Mouse (Mus musculus) heart, embryonic 13.5 days (tissue): Measurements from ENCODE around the gene Sipa1l1. TPM values are rescaled to one million over a fixed set of nuclear protein-coding genes. Genes with fewer than 3 reads are reported as not detected.
A peak's percentile ranks its signal among the peaks of the same experiment; 100 is the strongest.

ENCODE experiments used
- ATAC-seq: fragments of 200-750 bp; cut with Nextera tagmentation; 2 replicates; pipeline ENCODE4 v1.8.0; 2017; ENCODE audit warnings: moderate TSS enrichment; ENCODE audit not compliant: insufficient number of reproducible peaks, low FRiP score, low TSS enrichment; ENCODE audit errors: extremely low read depth
- H3K27ac ChIP-seq: fragments of 300-500 bp; sonication (generic); replicated peaks from 2 replicates; pipeline ENCODE4 v1.5.1; 2015; ENCODE audit warnings: moderate library complexity, mild to moderate bottlenecking, inconsistent platforms
- H3K27me3 ChIP-seq: fragments of 300-500 bp; sonication (generic); replicated peaks from 2 replicates; pipeline ENCODE4 v1.6.1; 2015; ENCODE audit warnings: mild to moderate bottlenecking, inconsistent platforms
- H3K36me3 ChIP-seq: fragments of 300-500 bp; sonication (generic); 2 replicates; pipeline ENCODE4 v1.6.1; 2015; ENCODE audit warnings: mild to moderate bottlenecking, inconsistent platforms
- H3K4me1 ChIP-seq: fragments of 300-500 bp; sonication (generic); 2 replicates; pipeline ENCODE4 v1.6.1; 2015; ENCODE audit warnings: inconsistent platforms
- H3K4me2 ChIP-seq: fragments of 300-500 bp; sonication (generic); 2 replicates; pipeline ENCODE4 v1.6.1; 2015; ENCODE audit warnings: inconsistent platforms, mild to moderate bottlenecking, moderate library complexity
- H3K4me3 ChIP-seq: fragments of 300-500 bp; sonication (generic); 2 replicates; pipeline ENCODE4 v1.5.1; 2015; ENCODE audit warnings: moderate library complexity, mild to moderate bottlenecking, inconsistent platforms
- H3K9ac ChIP-seq: fragments of 300-500 bp; sonication (generic); 2 replicates; pipeline ENCODE4 v1.6.1; 2015; ENCODE audit warnings: inconsistent platforms, mild to moderate bottlenecking, moderate library complexity
- H3K9me3 ChIP-seq: fragments of 300-500 bp; sonication (generic); 2 replicates; pipeline ENCODE4 v1.6.1; 2016; ENCODE audit warnings: inconsistent platforms
- whole genome bisulfite sequencing: fragments of 180-500 bp; shearing (Covaris S2); methylation state at CpG from one replicate; pipeline ENCODE4 v1.1.7; 2015; ENCODE audit warnings: mixed read lengths; 5-methylcytosine and 5-hydroxymethylcytosine counted together
- polyA plus RNA-seq: library from polyadenylated mRNA; unstranded; fragments of >200 nt; fragmentation: Nextera tagmentation; extraction: Ambion mirVana; gene quantifications from 2 replicates; pipeline ENCODE4 v1.2.1, GENCODE M21; 2015

The Sipa1l1 gene
- polyA plus RNA-seq, 1 experiment from 2014 or later, result 19.9 TPM

DNA sequence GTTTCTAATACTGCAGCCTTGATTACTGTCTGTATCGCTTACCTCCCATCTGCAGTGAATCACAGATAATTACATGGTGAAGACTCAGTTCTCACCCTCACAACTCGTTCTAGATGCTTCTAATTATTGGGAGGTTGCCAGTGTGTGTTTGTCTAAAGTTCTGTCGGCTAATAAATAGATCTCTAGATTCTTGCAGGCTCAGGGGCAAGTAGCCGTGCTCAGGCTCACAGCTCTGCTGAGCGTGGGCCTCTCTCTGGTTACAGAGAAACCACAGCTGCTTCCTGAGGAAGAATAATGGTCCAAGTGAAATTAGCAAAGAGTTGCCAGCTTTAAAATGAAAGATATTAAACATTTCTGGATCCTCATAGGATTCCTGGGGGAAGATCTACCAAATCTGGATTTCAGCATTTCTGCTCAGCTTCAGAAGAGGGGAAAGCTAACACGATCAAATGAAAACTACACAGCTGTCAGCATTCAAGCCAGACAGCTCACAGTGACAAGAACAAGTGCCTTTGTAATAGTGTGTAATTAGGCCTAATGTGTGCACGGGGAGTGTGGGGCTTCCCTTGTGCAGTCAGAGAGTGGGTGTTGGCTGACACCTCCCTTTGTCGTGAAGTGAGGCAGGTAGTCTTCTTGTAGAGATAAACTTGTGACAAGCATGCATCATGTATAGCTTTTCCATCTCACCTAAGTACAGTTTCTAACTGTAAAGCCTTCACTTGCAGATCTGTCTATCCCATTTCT, 225.2 kb downstream of the Sipa1l1 start:
- H3K4me2 ChIP-seq, result no peak overlapping the region
- H3K36me3 ChIP-seq, result peaks cover 32% of the 10 kb centered on the region
- H3K9me3 ChIP-seq, result no peaks in the 10 kb centered on the region
- H3K27ac ChIP-seq, result peak overlapping the region; percentile 46
- H3K27me3 ChIP-seq, result no peaks in the 10 kb centered on the region
- peaks cover 53% of the 10 kb centered on the region for H3K4me1 ChIP-seq
- H3K9ac ChIP-seq, result peak overlapping the region; percentile 42; the same call in 1 of the 2 replicates
- 38% methylated on average over 8 of the region's 8 CpGs for WGBS
- H3K4me3 ChIP-seq, result no peak overlapping the region
- ATAC-seq, result no peak

DNA sequence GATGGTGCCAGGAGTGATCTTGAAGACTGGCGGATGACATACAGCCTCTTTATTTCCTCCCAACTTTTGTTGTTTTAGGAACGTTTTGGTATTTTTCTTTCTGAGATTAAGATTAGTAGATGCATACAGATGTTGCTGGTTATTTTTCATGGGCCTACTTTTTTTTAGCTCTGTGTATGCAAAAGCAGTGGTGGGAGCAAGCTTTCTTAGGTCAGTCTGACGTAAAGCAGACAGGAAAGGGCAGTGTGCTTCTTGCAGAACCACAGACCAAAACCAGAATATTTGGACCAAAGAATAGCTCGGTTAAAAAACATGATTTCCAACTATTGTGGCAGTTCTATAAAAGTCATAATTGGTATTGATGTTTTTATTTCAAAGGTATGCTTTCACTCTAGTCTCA, 226.1 kb downstream of the Sipa1l1 start:
- peaks cover 41% of the 10 kb centered on the region for H3K36me3 ChIP-seq
- H3K4me1 ChIP-seq, result peaks cover 53% of the 10 kb centered on the region
- H3K27me3 ChIP-seq, result no peaks in the 10 kb centered on the region
- H3K9me3 ChIP-seq, result no peaks in the 10 kb centered on the region
- no peak overlapping the region for H3K4me3 ChIP-seq
- no peak overlapping the region for H3K9ac ChIP-seq
- WGBS, result 58% methylated on average over 4 of the region's 4 CpGs
- ATAC-seq, result no peak
- no peak overlapping the region for H3K4me2 ChIP-seq
- 0 out of 2 replicates have a peak overlapping the region, but pooled peaks have one; percentile 46 for H3K27ac ChIP-seq

- no peak for ATAC-seq
- WGBS, result 85% methylated on average over 8 of the region's 8 CpGs
- H3K27ac ChIP-seq, result no peak overlapping the region
- peaks cover 43% of the 10 kb centered on the region for H3K36me3 ChIP-seq
- no peak overlapping the region for H3K4me2 ChIP-seq
- H3K27me3 ChIP-seq, result no peaks in the 10 kb centered on the region
- H3K9me3 ChIP-seq, result no peaks in the 10 kb centered on the region
- peaks cover 52% of the 10 kb centered on the region for H3K4me1 ChIP-seq
- no peak overlapping the region for H3K4me3 ChIP-seq
- no peak overlapping the region for H3K9ac ChIP-seq
These were observed 228.1 kb downstream of the Sipa1l1 start for GRCm38 (mm10) chr12:82397193-82397592.

DNA sequence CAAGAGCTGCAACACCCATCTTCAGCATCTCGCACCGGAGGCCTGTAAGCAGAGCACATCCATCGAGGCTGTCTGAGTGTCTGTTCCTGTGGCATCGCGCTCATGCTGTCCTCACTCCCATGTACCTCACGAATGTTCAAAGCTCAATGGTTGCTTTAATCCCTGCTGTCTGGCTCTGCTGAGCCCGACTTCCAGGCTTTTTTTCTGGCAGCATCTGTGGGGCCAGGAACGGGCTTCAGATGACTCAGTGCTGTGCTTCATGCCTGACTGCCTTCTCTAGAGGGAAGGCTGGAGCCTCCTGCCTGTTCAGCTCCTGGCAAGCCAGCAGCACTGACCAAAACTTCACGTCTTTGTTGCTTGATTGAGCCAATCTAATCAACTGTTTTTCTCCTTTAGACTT, 228.6 kb downstream of the Sipa1l1 start:
- H3K4me1 ChIP-seq, result peaks cover 52% of the 10 kb centered on the region
- H3K9me3 ChIP-seq, result no peaks in the 10 kb centered on the region
- no peak overlapping the region for H3K27ac ChIP-seq
- H3K9ac ChIP-seq, result no peak overlapping the region
- no peak for ATAC-seq
- H3K4me3 ChIP-seq, result no peak overlapping the region
- WGBS, result 72% methylated on average over 9 of the region's 9 CpGs
- H3K27me3 ChIP-seq, result no peaks in the 10 kb centered on the region
- H3K4me2 ChIP-seq, result no peak overlapping the region
- H3K36me3 ChIP-seq, result peaks cover 46% of the 10 kb centered on the region

DNA sequence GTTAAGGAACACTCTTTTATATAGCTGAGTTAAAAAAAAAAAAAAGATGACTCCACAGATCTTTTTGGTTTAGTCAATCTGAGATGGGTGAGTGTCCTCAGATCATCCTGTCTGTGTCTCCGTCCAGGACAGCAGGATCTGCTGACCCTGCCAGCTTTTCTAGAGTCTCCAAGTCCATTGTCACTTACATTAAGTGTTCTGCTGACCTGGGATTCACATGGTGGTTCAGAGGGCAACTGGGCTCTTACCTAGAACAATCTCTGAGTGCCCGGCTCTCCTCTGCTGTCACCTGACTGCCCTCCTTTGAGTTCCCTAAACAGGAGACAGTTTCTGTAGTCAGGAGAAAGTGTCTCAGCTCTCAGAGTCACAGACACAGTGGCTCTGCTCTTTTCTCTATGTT, 229.8 kb downstream of the Sipa1l1 start:
- Histone ChIP-seq H3K9me3 (no peaks in the 10 kb centered on the region), H3K4me1 (peaks cover 40% of the 10 kb centered on the region), H3K4me3 (no peak overlapping the region), H3K27ac (no peak overlapping the region), H3K27me3 (no peaks in the 10 kb centered on the region), H3K9ac (no peak overlapping the region), H3K4me2 (no peak overlapping the region), H3K36me3 (peaks cover 57% of the 10 kb centered on the region)
- 88% methylated on average over 2 of the region's 2 CpGs for WGBS
- ATAC-seq, result no peak

GRCm38 (mm10) chr12:82399971-82400720, 231.0 kb downstream of the Sipa1l1 start:
- H3K9me3 ChIP-seq, result no peaks in the 10 kb centered on the region
- no peaks in the 10 kb centered on the region for H3K27me3 ChIP-seq
- H3K4me3 ChIP-seq, result no peak overlapping the region
- no peak overlapping the region for H3K4me2 ChIP-seq
- 0 out of 2 replicates have a peak overlapping the region, but pooled peaks have one; percentile 9 for H3K9ac ChIP-seq
- no peak overlapping the region for H3K27ac ChIP-seq
- H3K4me1 ChIP-seq, result peaks cover 28% of the 10 kb centered on the region
- ATAC-seq, result no peak
- 82% methylated on average over 6 of the region's 6 CpGs for WGBS
- peaks cover 68% of the 10 kb centered on the region for H3K36me3 ChIP-seq

DNA sequence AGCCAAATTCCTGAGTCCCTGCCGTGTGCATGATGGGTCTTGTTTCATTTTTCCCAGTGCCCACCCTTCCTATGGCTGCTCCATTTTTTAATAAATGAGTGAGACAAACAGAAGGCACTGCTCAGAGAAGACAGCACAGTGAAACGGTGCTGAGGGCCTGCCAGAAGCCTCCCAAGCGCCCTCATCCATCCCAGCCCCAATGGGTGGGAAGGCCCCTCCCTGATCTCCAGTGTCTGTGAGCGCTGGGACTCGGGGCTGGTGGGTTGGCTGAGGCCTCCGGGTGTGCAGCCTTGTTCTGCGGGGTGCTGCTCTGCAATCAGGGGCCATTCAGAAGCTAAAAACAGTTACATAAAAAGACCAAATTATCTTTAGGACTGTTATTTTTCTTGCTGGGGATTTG, 231.7 kb downstream of the Sipa1l1 start:
- H3K9me3 ChIP-seq, result no peaks in the 10 kb centered on the region
- H3K27me3 ChIP-seq, result no peaks in the 10 kb centered on the region
- H3K36me3 ChIP-seq, result peaks cover 72% of the 10 kb centered on the region
- no peak overlapping the region for H3K4me2 ChIP-seq
- no peak overlapping the region for H3K9ac ChIP-seq
- 60% methylated on average over 7 of the region's 7 CpGs for WGBS
- peaks cover 21% of the 10 kb centered on the region for H3K4me1 ChIP-seq
- H3K27ac ChIP-seq, result 0 out of 2 replicates have a peak overlapping the region, but pooled peaks have one; percentile 15
- H3K4me3 ChIP-seq, result no peak overlapping the region
- ATAC-seq, result no peak

DNA sequence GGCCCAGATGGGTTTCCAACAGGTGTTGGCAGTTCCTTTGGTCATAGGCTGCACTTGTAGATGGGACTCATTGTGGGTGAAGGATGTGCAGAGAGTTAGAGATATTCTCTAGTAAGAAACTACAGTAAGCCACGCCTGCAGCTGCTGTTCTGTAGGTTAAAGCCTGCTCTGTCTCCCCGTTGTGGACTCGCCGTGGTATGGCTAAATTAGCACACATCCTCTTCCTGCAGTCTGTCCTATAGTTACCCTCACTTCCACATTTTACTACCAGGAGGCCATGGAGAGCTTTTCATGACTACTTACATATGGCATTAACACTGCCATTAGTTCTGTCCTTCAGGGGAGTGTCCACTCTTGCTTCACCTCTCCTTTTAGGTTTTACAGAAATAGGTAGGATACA, 232.3 kb downstream of the Sipa1l1 start:
- no peak overlapping the region for H3K9ac ChIP-seq
- peaks cover 67% of the 10 kb centered on the region for H3K36me3 ChIP-seq
- no peaks in the 10 kb centered on the region for H3K9me3 ChIP-seq
- no peak for ATAC-seq
- no peak overlapping the region for H3K4me2 ChIP-seq
- H3K27ac ChIP-seq, result no peak overlapping the region
- no peak overlapping the region for H3K4me3 ChIP-seq
- H3K4me1 ChIP-seq, result peaks cover 19% of the 10 kb centered on the region
- WGBS, result 78% methylated on average over 4 of the region's 4 CpGs
- no peaks in the 10 kb centered on the region for H3K27me3 ChIP-seq

DNA sequence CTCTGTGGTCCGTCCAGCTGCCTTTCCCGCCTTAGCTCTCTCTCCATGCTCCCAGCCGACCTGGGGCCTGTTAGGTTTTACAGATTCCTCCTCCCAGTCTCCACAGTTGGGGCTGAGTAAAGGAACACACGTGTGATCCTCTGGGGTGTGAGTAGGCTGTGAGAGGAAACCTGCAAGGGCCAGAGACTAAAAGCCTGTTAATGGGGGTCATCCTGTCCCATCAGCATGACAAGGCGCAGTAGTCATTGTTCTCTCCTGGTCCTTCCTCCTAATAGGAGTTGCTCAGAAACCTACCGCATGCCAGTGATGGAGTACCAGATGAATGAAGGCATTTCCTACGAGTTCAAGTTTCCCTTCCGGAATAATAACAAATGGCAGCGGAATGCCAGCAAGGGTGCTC, 233.5 kb downstream of the Sipa1l1 start:
- no peak overlapping the region for H3K27ac ChIP-seq
- ATAC-seq, result no peak
- WGBS, result 68% methylated on average over 9 of the region's 9 CpGs

DNA sequence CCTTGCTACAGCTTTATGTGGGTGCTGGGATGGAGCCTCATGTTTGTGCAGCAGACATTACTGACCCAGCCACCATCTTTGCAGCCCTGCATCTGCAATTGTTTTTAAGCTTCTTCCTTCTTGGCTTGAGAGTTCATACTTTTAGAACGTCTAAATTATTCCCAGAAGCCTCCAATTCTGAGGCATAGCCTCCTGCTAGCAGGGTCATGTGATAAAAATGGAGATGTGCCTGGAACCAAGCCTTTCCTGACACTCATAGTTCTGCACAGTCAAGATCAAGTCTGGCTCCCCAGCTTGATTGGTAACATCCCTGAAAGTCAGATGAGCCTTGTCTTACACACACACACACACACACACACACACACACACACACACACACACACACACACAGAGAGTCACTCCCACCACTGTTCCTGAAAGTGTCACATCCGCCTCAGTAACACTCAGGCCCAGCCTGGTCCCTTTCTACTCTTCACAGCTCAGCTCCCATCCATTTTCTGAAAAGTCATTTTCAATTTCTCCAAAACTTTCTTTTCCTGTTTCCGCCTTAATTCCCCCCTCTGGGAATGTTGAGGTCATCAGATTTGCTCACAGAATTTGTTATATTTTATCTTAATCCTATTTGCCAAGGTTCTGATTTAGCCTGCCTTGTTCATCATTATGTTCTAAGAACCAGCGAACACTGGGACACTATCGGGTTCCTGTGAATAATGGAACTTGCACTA, 238.6 kb downstream of the Sipa1l1 start:
- H3K9me3 ChIP-seq, result no peaks in the 10 kb centered on the region
- H3K27me3 ChIP-seq, result no peaks in the 10 kb centered on the region
- 63% methylated on average over 5 of the region's 5 CpGs for WGBS
- peaks cover 36% of the 10 kb centered on the region for H3K36me3 ChIP-seq
- no peak overlapping the region for H3K4me2 ChIP-seq
- H3K27ac ChIP-seq, result 0 out of 2 replicates have a peak overlapping the region, but pooled peaks have one; percentile 15
- no peak overlapping the region for H3K4me3 ChIP-seq
- no peak for ATAC-seq
- H3K4me1 ChIP-seq, result peaks cover 43% of the 10 kb centered on the region
- H3K9ac ChIP-seq, result no peak overlapping the region

More for the DNA sequence above, 233.5 kb downstream of the Sipa1l1 start:
- no peaks in the 10 kb centered on the region for H3K9me3 ChIP-seq
- H3K9ac ChIP-seq, result no peak overlapping the region
- H3K36me3 ChIP-seq, result peaks cover 55% of the 10 kb centered on the region
- no peaks in the 10 kb centered on the region for H3K27me3 ChIP-seq
- H3K4me2 ChIP-seq, result no peak overlapping the region
- no peak overlapping the region for H3K4me3 ChIP-seq
- peaks cover 20% of the 10 kb centered on the region for H3K4me1 ChIP-seq

DNA sequence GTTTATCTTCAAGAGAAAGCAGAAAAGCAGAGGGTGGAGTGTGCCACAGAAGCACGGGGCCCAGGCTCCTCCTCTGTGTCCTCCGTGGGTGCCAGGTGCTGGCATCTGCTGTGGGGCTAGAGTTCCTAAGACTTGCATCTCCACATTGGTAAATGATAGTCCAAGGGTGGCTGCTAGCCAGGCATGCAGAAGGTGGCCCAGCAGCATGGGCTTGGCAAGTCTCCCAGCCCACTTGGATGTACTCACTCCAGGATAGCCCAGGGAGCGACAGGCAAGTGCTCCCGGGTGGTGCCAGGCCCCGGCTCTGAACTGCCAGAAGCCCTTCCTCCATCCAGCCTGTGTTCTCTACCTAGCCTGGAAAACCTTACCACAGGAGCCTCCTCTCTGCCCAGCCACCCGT, 239.4 kb downstream of the Sipa1l1 start:
- WGBS, result 52% methylated on average over 6 of the region's 6 CpGs
- Histone ChIP-seq H3K4me3 (no peak overlapping the region), H3K9me3 (no peaks in the 10 kb centered on the region), H3K27me3 (no peaks in the 10 kb centered on the region), H3K4me2 (no peak overlapping the region), H3K9ac (no peak overlapping the region), H3K4me1 (peaks cover 49% of the 10 kb centered on the region), H3K36me3 (peaks cover 29% of the 10 kb centered on the region), H3K27ac (peak overlapping the region; percentile 32; the same call in 1 of the 2 replicates)
- ATAC-seq, result no peak
